Mouse (Mus musculus): Measurements from ENCODE around the gene Arxes2. TPM values are rescaled to one million over a fixed set of nuclear protein-coding genes. Genes with fewer than 3 reads are reported as not detected.
"Not testable (repeated sequence)": the region's sequence is repeated elsewhere in the genome, so short reads cannot be mapped to it uniquely, and the experiment has no call there.

Gene Arxes2
- polyA plus RNA-seq, 1 experiment from 2014 or later = 57.4 TPM

- 54% methylated on average over 20 of the region's 20 CpGs for WGBS
- ATAC-seq (ENCODE audit: borderline replicate concordance, extremely low read depth, low FRiP score, low TSS enrichment) = no peak
Observed at GRCm38 (mm10) chrX:135974424-135975225, 19.0 kb upstream of the Arxes2 start.

GRCm38 (mm10) chrX:135975226-135975552 lies 18.4 kb upstream of the Arxes2 start:
- H3K9ac ChIP-seq = no peak overlapping the region
- H3K4me3 ChIP-seq = no peak overlapping the region
- H3K36me3 ChIP-seq = no peaks in the 10 kb centered on the region
- H3K4me2 ChIP-seq = no peak overlapping the region
- H3K9me3 ChIP-seq = no peaks in the 10 kb centered on the region
- no peaks in the 10 kb centered on the region for H3K27me3 ChIP-seq
- ATAC-seq (ENCODE audit: borderline replicate concordance, extremely low read depth, low FRiP score, low TSS enrichment) = no peak
- H3K4me1 ChIP-seq = no peaks in the 10 kb centered on the region
- WGBS = 19% methylated on average over 8 of the region's 8 CpGs
- H3K27ac ChIP-seq = no peak overlapping the region

More at GRCm38 (mm10) chrX:135974424-135975225, 19.0 kb upstream of the Arxes2 start:
- no peak overlapping the region for H3K4me2 ChIP-seq
- no peak overlapping the region for H3K27ac ChIP-seq
- H3K27me3 ChIP-seq = no peaks in the 10 kb centered on the region
- no peak overlapping the region for H3K4me3 ChIP-seq
- H3K36me3 ChIP-seq = no peaks in the 10 kb centered on the region
- H3K9ac ChIP-seq = no peak overlapping the region
- H3K4me1 ChIP-seq = no peaks in the 10 kb centered on the region
- no peaks in the 10 kb centered on the region for H3K9me3 ChIP-seq

- no peak overlapping the region for H3K4me3 ChIP-seq
- H3K27ac ChIP-seq = no peak overlapping the region
- H3K9ac ChIP-seq = no peak overlapping the region
- H3K36me3 ChIP-seq = no peaks in the 10 kb centered on the region
- no peaks in the 10 kb centered on the region for H3K27me3 ChIP-seq
- H3K4me1 ChIP-seq = no peaks in the 10 kb centered on the region
- 65% methylated on average over 6 of the region's 6 CpGs for WGBS
- no peak overlapping the region for H3K4me2 ChIP-seq
- H3K9me3 ChIP-seq = no peaks in the 10 kb centered on the region
- ATAC-seq (ENCODE audit: borderline replicate concordance, extremely low read depth, low FRiP score, low TSS enrichment) = no peak
Observed at GRCm38 (mm10) chrX:135984539-135985260, 8.9 kb upstream of the Arxes2 start.

GRCm38 (mm10) chrX:135986267-135986666 lies 7.4 kb upstream of the Arxes2 start:
- Histone ChIP-seq H3K27ac (no peak overlapping the region), H3K36me3 (no peaks in the 10 kb centered on the region), H3K4me2 (no peak overlapping the region), H3K27me3 (no peaks in the 10 kb centered on the region), H3K4me3 (no peak overlapping the region), H3K4me1 (no peaks in the 10 kb centered on the region), H3K9ac (no peak overlapping the region), H3K9me3 (no peaks in the 10 kb centered on the region)
- ATAC-seq (ENCODE audit: borderline replicate concordance, extremely low read depth, low FRiP score, low TSS enrichment) = no peak
- WGBS = 95% methylated on average over 3 of the region's 3 CpGs

- H3K9ac ChIP-seq = no peak overlapping the region
- no peak overlapping the region for H3K4me3 ChIP-seq
- H3K4me1 ChIP-seq = no peaks in the 10 kb centered on the region
- no peak for ATAC-seq (ENCODE audit: borderline replicate concordance, extremely low read depth, low FRiP score, low TSS enrichment)
- H3K4me2 ChIP-seq = no peak overlapping the region
- no peaks in the 10 kb centered on the region for H3K36me3 ChIP-seq
- H3K27me3 ChIP-seq = no peaks in the 10 kb centered on the region
- WGBS = 68% methylated on average over 2 of the region's 2 CpGs
- H3K27ac ChIP-seq = no peak overlapping the region
- H3K9me3 ChIP-seq = no peaks in the 10 kb centered on the region
Observed at GRCm38 (mm10) chrX:135990661-135991060, 3.0 kb upstream of the Arxes2 start.

GRCm38 (mm10) chrX:135993192-135993594 lies 431 bp upstream of the Arxes2 start:
- H3K27ac ChIP-seq, H3K4me2 ChIP-seq, H3K4me3 ChIP-seq, H3K36me3 ChIP-seq, H3K27me3 ChIP-seq, H3K9me3 ChIP-seq, H3K4me1 ChIP-seq, H3K9ac ChIP-seq: not testable (repeated sequence)
- ATAC-seq (ENCODE audit: borderline replicate concordance, extremely low read depth, low FRiP score, low TSS enrichment) = peak; percentile 89
- 54% methylated on average over 2 of the region's 3 CpGs for WGBS

GRCm38 (mm10) chrX:136007199-136007843 lies 13.7 kb downstream of the Arxes2 start:
- H3K9me3 ChIP-seq = no peaks in the 10 kb centered on the region
- H3K9ac ChIP-seq = no peak overlapping the region
- 52% methylated on average over 5 of the region's 5 CpGs for WGBS
- ATAC-seq (ENCODE audit: borderline replicate concordance, extremely low read depth, low FRiP score, low TSS enrichment) = no peak
- no peaks in the 10 kb centered on the region for H3K36me3 ChIP-seq
- no peak overlapping the region for H3K4me2 ChIP-seq
- H3K4me3 ChIP-seq = no peak overlapping the region
- no peak overlapping the region for H3K27ac ChIP-seq
- H3K27me3 ChIP-seq = no peaks in the 10 kb centered on the region
- no peaks in the 10 kb centered on the region for H3K4me1 ChIP-seq

- H3K9me3 ChIP-seq = no peaks in the 10 kb centered on the region
- no peaks in the 10 kb centered on the region for H3K36me3 ChIP-seq
- no peak overlapping the region for H3K9ac ChIP-seq
- H3K27ac ChIP-seq = no peak overlapping the region
- no peaks in the 10 kb centered on the region for H3K4me1 ChIP-seq
- H3K27me3 ChIP-seq = no peaks in the 10 kb centered on the region
- peak; percentile 59; the same call in 1 of the 2 replicates for ATAC-seq (ENCODE audit: borderline replicate concordance, extremely low read depth, low FRiP score, low TSS enrichment)
- no peak overlapping the region for H3K4me3 ChIP-seq
- H3K4me2 ChIP-seq = no peak overlapping the region
- WGBS = 18% methylated on average over 2 of the region's 2 CpGs
Observed at GRCm38 (mm10) chrX:136014392-136014791, 20.8 kb downstream of the Arxes2 start.

GRCm38 (mm10) chrX:136030331-136030730 lies 36.7 kb downstream of the Arxes2 start:
- no peak overlapping the region for H3K4me2 ChIP-seq
- no peaks in the 10 kb centered on the region for H3K36me3 ChIP-seq
- H3K27ac ChIP-seq = no peak overlapping the region
- WGBS = 55% methylated on average over 1 of the region's 1 CpGs
- H3K4me1 ChIP-seq = no peaks in the 10 kb centered on the region
- H3K9me3 ChIP-seq = no peaks in the 10 kb centered on the region
- no peak overlapping the region for H3K9ac ChIP-seq
- no peak for ATAC-seq (ENCODE audit: borderline replicate concordance, extremely low read depth, low FRiP score, low TSS enrichment)
- H3K27me3 ChIP-seq = no peaks in the 10 kb centered on the region; the same call in 1 of the 2 replicates
- no peak overlapping the region for H3K4me3 ChIP-seq

- 14% methylated on average over 20 of the region's 49 CpGs for WGBS
- Histone ChIP-seq H3K4me2 (peak within 1 kb of the TSS; percentile 37), H3K4me3 (peak within 1 kb of the TSS; percentile 20; the same call in 1 of the 2 replicates)
Observed at GRCm38 (mm10) chrX:136032799-136033763, 39.5 kb downstream of the Arxes2 start, which contains the start of gene Arxes1. Gene Arxes1, plus strand, starts transcription at chrX:136033367.

GRCm38 (mm10) chrX:136043726-136044125 lies 50.1 kb downstream of the Arxes2 start:
- Histone ChIP-seq H3K4me2 (no peak overlapping the region), H3K4me3 (no peak overlapping the region), H3K27me3 (peaks cover 1% of the 10 kb centered on the region; the same call in 1 of the 2 replicates), H3K9ac (no peak overlapping the region), H3K4me1 (no peaks in the 10 kb centered on the region), H3K36me3 (no peaks in the 10 kb centered on the region), H3K27ac (no peak overlapping the region), H3K9me3 (no peaks in the 10 kb centered on the region)
- WGBS = 64% methylated on average over 1 of the region's 1 CpGs
- ATAC-seq (ENCODE audit: borderline replicate concordance, extremely low read depth, low FRiP score, low TSS enrichment) = no peak

More at GRCm38 (mm10) chrX:136032799-136033763, 39.5 kb downstream of the Arxes2 start, which contains the start of gene Arxes1:
- H3K9me3 ChIP-seq, H3K36me3 ChIP-seq, H3K4me1 ChIP-seq, H3K9ac ChIP-seq, H3K27ac ChIP-seq, H3K27me3 ChIP-seq: not testable (repeated sequence)
- ATAC-seq (ENCODE audit: borderline replicate concordance, extremely low read depth, low FRiP score, low TSS enrichment) = peak; percentile 97

Measured in lung, embryonic 15.5 days (tissue).